Mouse (Mus musculus) CH12.LX (cell line): ENCODE data around the gene Ddx28. TPM values are rescaled to one million over a fixed set of nuclear protein-coding genes. Genes with fewer than 3 reads are reported as not detected.

ENCODE experiments used
- DNase-seq: peaks from one replicate; pipeline ENCODE4 v3.0.0-alpha.2; 2013; ENCODE audit errors: extremely low read depth
- H3K27ac ChIP-seq: 2 replicates; pipeline ENCODE4 v1.5.1; 2012; ENCODE audit warnings: low read depth, mild to moderate bottlenecking, control low read depth, moderate library complexity; ENCODE audit not compliant: insufficient read depth
- H3K27me3 ChIP-seq: replicated peaks from 2 replicates; pipeline ENCODE3; 2012; ENCODE audit warnings: inconsistent platforms
- H3K36me3 ChIP-seq, 2 experiments: replicated peaks in 1 of 2; 2 replicates each; pipeline versions ENCODE3 to v1.6.1; 2012; ENCODE audit warnings: inconsistent platforms in 1 of 2, low read length in 1 of 2, mild to moderate bottlenecking in 1 of 2, mixed read lengths in 1 of 2, moderate library complexity in 1 of 2; ENCODE audit not compliant: control insufficient read depth in 1 of 2, insufficient read depth in 1 of 2
- H3K4me1 ChIP-seq, 2 experiments: 2 replicates each; pipeline ENCODE4 v1.6.1; 2012; ENCODE audit warnings: inconsistent platforms in 1 of 2, moderate library complexity in 1 of 2; ENCODE audit not compliant: insufficient read depth in 2 of 2, control insufficient read depth in 1 of 2
- H3K4me2 ChIP-seq: 2 replicates; pipeline ENCODE4 v1.6.1; 2012; ENCODE audit warnings: low read depth, mild to moderate bottlenecking, control low read depth; ENCODE audit not compliant: poor library complexity, insufficient read depth, severe bottlenecking
- H3K4me3 ChIP-seq, 3 experiments: fragments of 150-350 bp in 1 of 3; sonication (generic) in 1 of 3; replicated peaks in 1 of 3; 2 replicates each; pipeline versions ENCODE3 to v1.5.1; 2011 to 2012; ENCODE audit warnings: low read depth in 2 of 3, low read length in 2 of 3, mild to moderate bottlenecking in 2 of 3, moderate library complexity in 2 of 3, control low read depth in 1 of 3, improper control_type of control experiment in 1 of 3, inconsistent platforms in 1 of 3, mixed read lengths in 1 of 3; ENCODE audit not compliant: poor library complexity in 1 of 3
- H3K79me2 ChIP-seq: replicated peaks from 2 replicates; pipeline ENCODE4 v1.6.1; 2012; ENCODE audit warnings: mild to moderate bottlenecking, moderate library complexity; ENCODE audit not compliant: control insufficient read depth, poor library complexity, insufficient read depth, severe bottlenecking; ENCODE audit errors: extremely low read depth
- H3K9ac ChIP-seq: 2 replicates; pipeline ENCODE4 v1.6.1; 2012; ENCODE audit warnings: low read depth, mild to moderate bottlenecking, control low read depth, moderate library complexity; ENCODE audit not compliant: insufficient read depth
- H3K9me3 ChIP-seq: replicated peaks from 2 replicates; pipeline ENCODE3; 2012; ENCODE audit warnings: low read length, inconsistent platforms, mixed read lengths
- BHLHE40 ChIP-seq: IDR thresholded peaks from 2 replicates; pipeline ENCODE4 v1.6.1; 2011; ENCODE audit warnings: mild to moderate bottlenecking, low read depth, low read length, improper control_type of control experiment
- CHD1 ChIP-seq: IDR thresholded peaks from 2 replicates; pipeline ENCODE4 v1.6.1; 2012; ENCODE audit warnings: low read depth, low read length, improper control_type of control experiment, inconsistent platforms
- CHD2 ChIP-seq: IDR thresholded peaks from 2 replicates; pipeline ENCODE4 v1.6.1; 2011; ENCODE audit warnings: low read length, improper control_type of control experiment
- CTCF ChIP-seq, 2 experiments: IDR thresholded peaks in 1 of 2; conservative IDR thresholded peaks in 1 of 2; 2 replicates each; pipeline ENCODE4 v1.5.1; 2011 to 2012; ENCODE audit warnings: low read depth in 2 of 2, low read length in 2 of 2, improper control_type of control experiment in 1 of 2, inconsistent platforms in 1 of 2, mild to moderate bottlenecking in 1 of 2, moderate library complexity in 1 of 2
- E2F4 ChIP-seq: IDR thresholded peaks from 2 replicates; pipeline ENCODE4 v1.6.1; 2011; ENCODE audit warnings: low read depth, low read length, improper control_type of control experiment; ENCODE audit not compliant: insufficient replicate concordance
- ELF1 ChIP-seq: IDR thresholded peaks from 2 replicates; pipeline ENCODE4 v1.6.1; 2014; ENCODE audit warnings: low read depth, mild to moderate bottlenecking, inconsistent platforms, low read length, improper control_type of control experiment
- EP300 ChIP-seq: IDR thresholded peaks from 2 replicates; pipeline ENCODE4 v1.6.1; 2011; ENCODE audit warnings: low read length, improper control_type of control experiment
- ETS1 ChIP-seq: conservative IDR thresholded peaks from 2 replicates; pipeline ENCODE4 v1.6.1; 2012; ENCODE audit warnings: low read depth, mild to moderate bottlenecking, inconsistent platforms, low read length, improper control_type of control experiment, moderate library complexity
- GABPA ChIP-seq: IDR thresholded peaks from 2 replicates; pipeline ENCODE4 v1.6.1; 2012; ENCODE audit warnings: low read depth, low read length, improper control_type of control experiment, inconsistent platforms; ENCODE audit not compliant: insufficient replicate concordance
- HCFC1 ChIP-seq: IDR thresholded peaks from 2 replicates; pipeline ENCODE4 v1.6.1; 2012; ENCODE audit warnings: low read depth, mild to moderate bottlenecking, inconsistent platforms, low read length, improper control_type of control experiment
- MEF2A ChIP-seq: IDR thresholded peaks from 2 replicates; pipeline ENCODE4 v1.6.1; 2014; ENCODE audit warnings: low read depth, mild to moderate bottlenecking, inconsistent platforms, low read length, improper control_type of control experiment, borderline replicate concordance
- MYC ChIP-seq: IDR thresholded peaks from 2 replicates; pipeline ENCODE4 v1.6.1; 2011; ENCODE audit warnings: low read depth, mild to moderate bottlenecking, improper control_type of control experiment, low read length
- NELFE ChIP-seq: IDR thresholded peaks from 2 replicates; pipeline ENCODE4 v1.6.1; 2011; ENCODE audit warnings: low read depth, low read length, improper control_type of control experiment
- NRF1 ChIP-seq: IDR thresholded peaks from 2 replicates; pipeline ENCODE4 v1.6.1; 2014; ENCODE audit warnings: low read depth, mild to moderate bottlenecking, inconsistent platforms, low read length, improper control_type of control experiment, moderate library complexity
- POLR2AphosphoS2 ChIP-seq: IDR thresholded peaks from 2 replicates; pipeline ENCODE4 v1.6.1; 2011; ENCODE audit warnings: low read depth, low read length, improper control_type of control experiment
- RAD21 ChIP-seq: IDR thresholded peaks from 2 replicates; pipeline ENCODE4 v1.6.1; 2011; ENCODE audit warnings: low read depth, mild to moderate bottlenecking, low read length, improper control_type of control experiment, moderate library complexity
- RCOR1 ChIP-seq: conservative IDR thresholded peaks from 2 replicates; pipeline ENCODE4 v1.6.1; 2012; ENCODE audit warnings: low read depth, mild to moderate bottlenecking, inconsistent platforms, low read length, improper control_type of control experiment
- SIN3A ChIP-seq: IDR thresholded peaks from 2 replicates; pipeline ENCODE4 v1.6.1; 2012; ENCODE audit warnings: low read length, improper control_type of control experiment, inconsistent platforms
- SMC3 ChIP-seq: IDR thresholded peaks from 2 replicates; pipeline ENCODE4 v1.6.1; 2011; ENCODE audit warnings: low read depth, low read length, improper control_type of control experiment
- ZMIZ1 ChIP-seq: IDR thresholded peaks from 2 replicates; pipeline ENCODE4 v1.6.1; 2012; ENCODE audit warnings: low read depth, mild to moderate bottlenecking, inconsistent platforms, low read length, improper control_type of control experiment
- dilution Hi-C: fragments of 300-500 bp; cut with MboI; formaldehyde crosslinking; loops from 2 replicates; pipeline ENCODE4 v1.14.3; 2020; ENCODE audit warnings: low sequenced_read_pairs; ENCODE audit not compliant: extremely low pct_unique_long_range_greater_than_20kb, extremely low pct_ligation_motif_present
- in situ Hi-C: fragments of 300-500 bp; cut with MboI; formaldehyde crosslinking; loops from 3 replicates; pipeline ENCODE4 v1.14.3; 2019; ENCODE audit warnings: low sequenced_read_pairs, low pct_ligation_motif_present, low pct_unique_long_range_greater_than_20kb, mixed read lengths
- polyA plus RNA-seq: library from polyadenylated mRNA; unstranded; fragments of >175 nt; gene quantifications from 2 replicates; pipeline ENCODE4 v1.2.1, GENCODE M21; 2012; ENCODE audit warnings: low read depth; ENCODE audit not compliant: insufficient read length
- total RNA-seq, 2 experiments: library from RNA; depleted of rRNA; stranded (reverse); fragments of 300-350 nt in 1 of 2; fragments of >200 nt in 1 of 2; gene quantifications; 2 replicates each; pipeline ENCODE4 v1.2.3; 2012 to 2014

Gene Ddx28
- total and polyA plus RNA-seq, 3 experiments = 15.5 to 21.8 (median 19.8) TPM

DNA sequence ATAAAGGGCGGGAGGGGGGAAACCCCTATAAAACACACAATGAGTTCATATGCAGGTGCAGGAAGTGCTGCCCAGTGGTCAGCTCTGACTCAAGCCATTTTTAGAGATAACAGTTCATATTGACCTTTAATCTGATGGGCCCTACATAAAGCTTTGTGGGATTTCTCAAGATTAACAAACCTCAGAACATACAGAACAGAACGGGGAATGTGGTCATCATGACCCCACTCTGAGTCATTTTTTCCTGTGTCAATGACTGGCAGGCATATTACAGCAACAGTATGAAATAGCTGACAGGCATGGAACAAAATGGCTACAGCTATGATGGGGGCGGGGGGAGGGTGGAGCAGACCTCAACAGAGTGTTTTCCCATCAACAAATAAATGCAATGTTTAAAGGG is 4.5 kb downstream of the Ddx28 start (continued):
- no peak for TF ChIP-seq POLR2AphosphoS2
- TF ChIP-seq CHD2 = 0 out of 2 replicates have a peak, but pooled peaks have one; percentile 22
- peak; percentile 92 for TF ChIP-seq ETS1

DNA sequence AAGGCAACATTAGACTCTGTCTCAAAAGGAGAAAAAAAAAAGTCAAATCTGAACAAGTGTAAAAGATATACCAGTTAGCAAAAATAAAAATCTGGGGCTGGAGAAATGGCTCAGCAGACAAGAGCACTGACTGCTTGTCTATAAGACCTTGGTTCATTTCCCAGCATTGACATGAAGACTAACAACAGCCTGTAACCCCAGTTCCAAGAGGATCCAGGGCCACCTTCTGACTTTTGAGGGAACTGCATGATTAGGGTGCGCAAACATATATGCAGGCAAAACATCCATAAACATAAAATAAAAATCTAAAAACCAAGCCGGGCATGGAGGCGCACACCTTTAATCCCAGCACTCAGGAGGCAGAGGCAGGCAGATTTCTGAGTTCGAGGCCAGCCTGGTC is 5.3 kb downstream of the Ddx28 start:
- H3K4me3 ChIP-seq = no peak overlapping the region
- no peak overlapping the region for H3K27ac ChIP-seq
- DNase-seq = no peak
- no peaks in the 10 kb centered on the region for H3K27me3 ChIP-seq
- dilution Hi-C loops (no loop called here), in situ Hi-C loops (no loop called here)
- TF ChIP-seq CTCF (conservative IDR thresholded peaks at IDR 0.05 in 1 of 2, IDR thresholded peaks at IDR 0.05 in 1 of 2; ENCODE audit: low read depth in 2 of 2, low read length in 2 of 2) (peak in 1 of 2 experiments; percentile 53; a peak in 2 of 4 replicates), GABPA (no peak), MYC (no peak), SMC3 (peak; percentile 40), BHLHE40 (no peak), NELFE (no peak), E2F4 (no peak), RCOR1 (no peak), RAD21 (peak; percentile 43)
- no peaks in the 10 kb centered on the region for H3K9me3 ChIP-seq
- H3K4me2 ChIP-seq = no peak overlapping the region
- H3K79me2 ChIP-seq = peaks cover 9% of the 10 kb centered on the region
- peaks cover 10 to 32% of the 10 kb centered on the region in 2 experiments for H3K4me1 ChIP-seq
- peaks cover 0 to 15% of the 10 kb centered on the region in 2 experiments for H3K36me3 ChIP-seq
- H3K9ac ChIP-seq = no peak overlapping the region

DNA sequence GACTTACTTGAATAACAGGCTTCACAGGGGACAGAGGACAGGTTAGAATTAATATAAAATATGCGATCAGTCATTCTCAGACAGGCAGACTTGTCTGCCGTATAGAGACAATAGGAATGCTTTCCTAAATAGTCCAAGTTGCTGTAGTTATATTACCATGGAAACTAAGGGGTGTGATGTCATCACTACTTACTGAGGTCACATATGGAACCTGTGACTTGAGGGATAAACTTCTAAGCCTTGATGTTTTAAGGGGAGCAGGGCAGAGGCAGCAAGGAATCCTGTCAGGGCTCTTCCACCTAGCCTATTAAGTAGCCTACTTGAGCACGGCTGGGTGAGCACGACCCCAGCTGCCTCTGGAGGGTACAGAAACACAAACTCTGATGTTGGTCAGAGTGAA is 5.8 kb downstream of the Ddx28 start, which contains the start of gene Dpep2nb:
Gene Dpep2nb, minus strand, starts transcription at position 101 of the 400 bp plus-strand sequence.
- no peak for TF ChIP-seq EP300
- no peak for TF ChIP-seq HCFC1
- TF ChIP-seq ZMIZ1 = no peak
- TF ChIP-seq CHD1 = no peak
- TF ChIP-seq NRF1 = no peak
- no peak for TF ChIP-seq ETS1
- no peak for TF ChIP-seq RAD21
- no peak for TF ChIP-seq NELFE
- TF ChIP-seq MYC = no peak
- TF ChIP-seq ELF1 = no peak
- TF ChIP-seq MEF2A = no peak
- TF ChIP-seq SIN3A = no peak
- Histone ChIP-seq H3K4me1 (peaks cover 10 to 32% of the 10 kb centered on the region in 2 experiments), H3K36me3 (peaks cover 0 to 15% of the 10 kb centered on the region in 2 experiments), H3K27me3 (no peaks in the 10 kb centered on the region), H3K79me2 (peaks cover 9% of the 10 kb centered on the region), H3K27ac (no peak within 1 kb of the TSS), H3K9me3 (no peaks in the 10 kb centered on the region), H3K9ac (no peak within 1 kb of the TSS), H3K4me3 (no peak within 1 kb of the TSS), H3K4me2 (no peak within 1 kb of the TSS)
- dilution Hi-C loops = no loop called here
- DNase-seq = no peak
- in situ Hi-C loops = no loop called here
